Mouse (Mus musculus) heart, embryonic 11.5 days (tissue): ENCODE measurements around the gene Rex2. TPM values are rescaled to one million over a fixed set of nuclear protein-coding genes. Genes with fewer than 3 reads are reported as not detected.
"Not testable (repeated sequence)": the region's sequence is repeated elsewhere in the genome, so short reads cannot be mapped to it uniquely, and the experiment has no call there.

Experiments used
- ATAC-seq: fragments of 200-750 bp; cut with Nextera tagmentation; replicated peaks from 2 replicates; pipeline ENCODE4 v1.8.0; 2017; ENCODE audit warnings: moderate library complexity; ENCODE audit not compliant: insufficient number of reproducible peaks, low FRiP score, low TSS enrichment
- H3K27ac ChIP-seq: fragments of 300-500 bp; sonication (generic); 2 replicates; pipeline ENCODE4 v1.5.1; 2014; ENCODE audit warnings: mild to moderate bottlenecking, low read depth, low read length
- H3K27me3 ChIP-seq: fragments of 300-500 bp; sonication (generic); 2 replicates; pipeline ENCODE4 v1.6.1; 2014; ENCODE audit warnings: mild to moderate bottlenecking, low read length, mixed read lengths; ENCODE audit not compliant: control insufficient read depth, insufficient read depth
- H3K36me3 ChIP-seq: fragments of 300-500 bp; sonication (generic); 2 replicates; pipeline ENCODE4 v1.6.1; 2014; ENCODE audit warnings: mild to moderate bottlenecking, low read length, moderate library complexity, mixed read lengths; ENCODE audit not compliant: control insufficient read depth, insufficient read depth
- H3K4me1 ChIP-seq: fragments of 300-500 bp; sonication (generic); 2 replicates; pipeline ENCODE4 v1.6.1; 2014; ENCODE audit warnings: low read length; ENCODE audit not compliant: control insufficient read depth, insufficient read depth
- H3K4me2 ChIP-seq: fragments of 300-500 bp; sonication (generic); 2 replicates; pipeline ENCODE4 v1.6.1; 2014; ENCODE audit warnings: mild to moderate bottlenecking, moderate library complexity
- H3K4me3 ChIP-seq: fragments of 300-500 bp; sonication (generic); 2 replicates; pipeline ENCODE4 v1.5.1; 2014; ENCODE audit warnings: low read depth, low read length
- H3K9ac ChIP-seq: fragments of 300-500 bp; sonication (generic); 2 replicates; pipeline ENCODE4 v1.6.1; 2014; ENCODE audit warnings: mild to moderate bottlenecking, low read depth, low read length, moderate library complexity
- H3K9me3 ChIP-seq: fragments of 300-500 bp; sonication (generic); replicated peaks from 2 replicates; pipeline ENCODE4 v1.6.1; 2016; ENCODE audit warnings: low read length; ENCODE audit not compliant: control insufficient read depth
- WGBS: fragments of 180-500 bp; shearing (Covaris S2); extraction: QIAGEN DNeasy Blood & Tissue Kit; methylation state at CpG from one replicate; pipeline ENCODE4 v1.1.7; 2014; ENCODE audit not compliant: insufficient replicate concordance; 5-methylcytosine and 5-hydroxymethylcytosine counted together
- polyA plus RNA-seq: library from polyadenylated mRNA; unstranded; fragments of >200 nt; fragmentation: Nextera tagmentation; extraction: Ambion mirVana; gene quantifications from 2 replicates; pipeline ENCODE4 v1.2.1, GENCODE M21; 2014

The Rex2 gene
- polyA plus RNA-seq, 1 experiment from 2014 or later, result not detected

GRCm38 (mm10) chr4:147101666-147102626 lies 80.3 kb downstream of the Rex2 start:
- peak overlapping the region; percentile 51 for H3K4me3 ChIP-seq
- not testable (repeated sequence) for H3K4me1 ChIP-seq
- peak; percentile 73 for ATAC-seq

GRCm38 (mm10) chr4:147103814-147104213 lies 82.2 kb downstream of the Rex2 start:
- not testable (repeated sequence) for H3K4me1 ChIP-seq, H3K27me3 ChIP-seq, H3K4me3 ChIP-seq, ATAC-seq, H3K9ac ChIP-seq, H3K4me2 ChIP-seq, H3K36me3 ChIP-seq, H3K27ac ChIP-seq, H3K9me3 ChIP-seq
- WGBS, result 46% methylated on average over 4 of the region's 4 CpGs

More at GRCm38 (mm10) chr4:147101666-147102626, 80.3 kb downstream of the Rex2 start:
- H3K27ac ChIP-seq, H3K9me3 ChIP-seq, H3K36me3 ChIP-seq, H3K27me3 ChIP-seq: not testable (repeated sequence)
- Histone ChIP-seq H3K9ac (0 out of 2 replicates have a peak overlapping the region, but pooled peaks have one; percentile 22), H3K4me2 (peak overlapping the region; percentile 82)
- under 1% methylated on average over 62 of the region's 109 CpGs for WGBS

Other genes with a start within 250 kb of the Rex2 start
- gene Gm21411, start 112.3 kb upstream of the Rex2 start, polyA plus RNA-seq, result not detected in 2 replicates
- gene Zfp989, start 49.9 kb upstream of the Rex2 start, polyA plus RNA-seq, result not detected in 2 replicates
- 7.8 and 8.3 TPM in 2 replicates for gene Zfp991, start 110.2 kb downstream of the Rex2 start, polyA plus RNA-seq